Mouse (Mus musculus) brain, embryonic 14.5 days (tissue): ENCODE measurements around the gene Slc41a2. TPM values are rescaled to one million over a fixed set of nuclear protein-coding genes. Genes with fewer than 3 reads are reported as not detected.
"Not testable (repeated sequence)": the region's sequence is repeated elsewhere in the genome, so short reads cannot be mapped to it uniquely, and the experiment has no call there.

ENCODE experiments used
- DNase-seq: peaks from one replicate; pipeline ENCODE4 v3.0.0-alpha.2; 2011; ENCODE audit warnings: low read depth
- CTCF ChIP-seq: fragments of 200-500 bp; IDR thresholded peaks from 2 replicates; pipeline ENCODE4 v1.5.1; 2012; ENCODE audit warnings: inconsistent platforms, mild to moderate bottlenecking, moderate library complexity, borderline replicate concordance; ENCODE audit not compliant: insufficient read depth, insufficient read length; ENCODE audit errors: extremely low read depth
- POLR2A ChIP-seq: fragments of 200-500 bp; IDR thresholded peaks from 2 replicates; pipeline ENCODE4 v1.6.1; 2012; ENCODE audit warnings: mild to moderate bottlenecking, inconsistent platforms, borderline replicate concordance; ENCODE audit not compliant: poor library complexity, insufficient read depth, insufficient read length, severe bottlenecking; ENCODE audit errors: extremely low read depth
- polyA plus RNA-seq: library from polyadenylated mRNA; depleted of rRNA; stranded (reverse); fragments of >200 nt; gene quantifications from 2 replicates; pipeline ENCODE4 v1.2.3, GENCODE M21; 2012

The Slc41a2 gene
- polyA plus RNA-seq, 1 experiment, result 7.4 TPM

DNA sequence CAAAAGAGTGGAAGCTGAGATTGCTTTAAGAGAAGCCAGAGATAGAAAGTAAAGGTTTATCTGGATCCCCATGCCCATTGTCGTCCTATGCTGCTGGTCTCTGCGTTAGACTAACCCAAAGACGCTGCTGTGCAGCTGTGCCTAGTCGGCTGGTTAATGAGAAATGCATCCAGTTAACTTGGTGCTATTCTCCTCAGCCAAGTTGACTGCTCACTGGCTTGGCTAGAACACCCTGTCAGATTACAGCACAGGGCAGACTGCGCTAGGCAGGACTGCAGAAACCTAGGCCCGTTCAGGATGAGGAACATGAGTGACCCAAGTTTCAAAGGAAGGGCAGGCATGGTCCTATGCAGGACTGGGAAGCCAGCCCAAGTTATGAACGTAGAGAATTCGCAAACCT lies 25.8 kb upstream of the Slc41a2 start:
- no peak for DNase-seq
- TF ChIP-seq CTCF, result no peak
- no peak for TF ChIP-seq POLR2A

DNA sequence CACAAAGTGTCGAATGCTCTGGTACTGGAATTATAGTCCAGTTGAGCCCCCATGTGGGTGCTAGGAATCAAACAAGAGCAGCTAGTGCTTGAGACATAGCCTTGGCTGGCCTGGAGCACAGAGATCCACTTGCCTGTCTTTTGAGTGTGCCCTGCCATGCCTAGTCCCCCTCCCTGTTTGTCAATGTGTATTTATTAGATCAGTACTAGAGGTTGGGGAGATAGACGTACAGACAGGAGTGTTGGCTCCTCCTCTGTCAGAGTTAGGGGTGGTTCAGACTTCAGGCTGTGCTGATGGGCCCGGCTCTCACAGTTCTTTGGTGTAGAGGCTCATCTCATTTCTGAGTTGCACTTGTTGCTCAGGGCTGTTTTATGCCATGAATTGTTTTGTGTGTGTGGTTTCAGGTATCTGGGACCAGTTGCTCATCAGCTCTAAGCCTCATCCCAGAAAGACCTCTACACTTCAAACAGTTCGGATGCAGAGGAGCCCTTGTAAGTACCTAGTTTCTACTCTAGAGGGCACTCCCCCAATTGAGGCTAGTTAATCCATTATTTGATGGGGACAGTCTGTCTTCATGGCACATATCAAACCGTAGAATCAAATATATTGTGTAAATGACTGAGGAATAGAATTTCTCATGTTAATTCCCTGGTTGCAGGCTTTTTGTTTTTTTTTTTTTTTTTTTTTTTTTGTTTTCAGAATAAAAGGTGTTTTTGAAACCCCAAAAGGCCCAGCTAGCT lies 24.1 kb upstream of the Slc41a2 start:
- peak; percentile 64 for DNase-seq
- TF ChIP-seq POLR2A (no peak), CTCF (peak; percentile 58; the same call in 1 of the 2 replicates)

DNA sequence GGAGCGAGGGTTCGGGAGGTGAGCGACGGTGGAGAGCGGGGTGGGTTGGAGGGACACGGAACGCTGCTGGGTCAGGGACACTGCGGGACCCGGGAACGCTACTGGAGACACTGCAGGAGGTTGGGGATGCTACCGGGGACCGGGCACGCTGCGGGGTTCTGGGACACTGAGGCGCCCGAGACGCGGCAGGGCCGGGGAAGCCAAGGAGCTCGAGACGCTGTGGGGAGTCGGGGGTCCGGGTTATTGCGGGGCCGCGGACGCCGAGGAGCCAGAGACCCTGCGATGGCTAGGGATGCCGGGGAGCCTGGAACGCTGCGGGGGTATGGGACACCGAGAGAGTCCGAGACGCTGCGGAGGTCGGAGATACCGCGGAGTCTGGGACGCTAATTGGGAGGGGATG lies 22.7 kb upstream of the Slc41a2 start:
- no peak for TF ChIP-seq POLR2A
- no peak for TF ChIP-seq CTCF
- DNase-seq, result no peak

DNA sequence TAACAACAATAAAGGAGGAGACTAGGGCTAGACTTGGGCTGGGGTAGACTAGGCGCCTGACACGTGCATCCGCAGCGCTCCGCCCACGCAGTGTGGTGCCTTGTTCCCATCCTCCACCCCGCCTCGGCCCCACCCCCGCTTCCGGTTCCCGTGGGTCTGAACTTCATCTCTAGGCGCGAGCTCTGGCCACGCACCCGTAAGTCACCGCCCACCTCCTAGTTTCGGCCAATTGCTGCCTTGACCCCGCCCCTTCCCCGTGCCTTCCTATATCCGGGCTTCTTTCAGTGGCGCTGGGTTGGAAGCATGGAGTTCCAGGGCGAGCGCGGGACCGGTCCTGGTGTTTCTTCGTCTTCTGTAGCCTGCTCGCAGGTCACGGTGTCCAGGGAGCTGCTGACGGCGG lies 22.3 kb upstream of the Slc41a2 start, which contains the start of gene D10Wsu102e:
Gene D10Wsu102e, plus strand, starts transcription at position 266 of the 400 bp plus-strand sequence.
- peak; percentile 50; the same call in 1 of the 2 replicates for TF ChIP-seq POLR2A
- no peak for TF ChIP-seq CTCF
- peak; percentile 99 for DNase-seq

DNA sequence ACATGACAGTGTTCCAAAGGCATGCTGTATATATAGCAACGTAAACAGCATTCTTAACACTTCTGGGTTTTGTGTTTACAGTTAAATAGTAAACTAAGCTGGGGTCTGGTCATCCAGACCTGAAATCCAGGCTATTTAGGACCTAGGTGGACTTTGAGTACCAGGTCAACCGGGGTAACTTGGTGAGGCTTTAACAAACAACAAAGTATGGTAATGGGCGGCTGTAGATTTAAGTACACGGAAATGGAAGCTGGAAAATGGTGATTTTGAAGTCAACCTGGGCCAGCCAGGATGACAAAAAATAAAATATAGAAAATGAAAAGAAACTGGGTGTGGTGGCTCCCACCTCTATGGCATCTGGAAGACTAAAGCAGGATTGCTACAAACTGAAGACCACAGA lies 21.8 kb upstream of the Slc41a2 start:
- no peak for TF ChIP-seq POLR2A
- no peak for DNase-seq

- TF ChIP-seq POLR2A (no peak), CTCF (no peak)
- DNase-seq, result no peak
These were observed 18.7 kb upstream of the Slc41a2 start for GRCm38 (mm10) chr10:83356416-83356815.

DNA sequence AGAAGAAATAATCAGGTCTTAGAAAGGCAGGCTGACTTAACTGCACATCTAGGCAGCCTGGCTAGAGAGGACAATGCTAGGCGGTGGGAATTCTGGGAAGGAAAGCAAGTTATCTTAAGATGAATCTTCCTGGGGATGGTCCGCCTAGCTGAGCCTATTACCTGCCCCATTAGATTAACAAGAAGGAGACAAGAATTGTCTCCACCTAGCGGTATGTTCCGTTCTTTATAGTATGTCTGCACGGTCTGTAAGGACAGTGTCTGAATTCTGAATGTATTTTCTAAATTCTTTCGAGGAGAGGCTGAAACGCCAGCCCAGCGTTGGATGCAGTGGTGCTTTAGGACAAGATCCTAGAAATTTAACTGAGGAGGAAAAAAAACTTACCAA lies 16.6 kb upstream of the Slc41a2 start:
- TF ChIP-seq POLR2A, result no peak
- no peak for TF ChIP-seq CTCF
- peak; percentile 74 for DNase-seq

GRCm38 (mm10) chr10:83353680-83354332 lies 16.1 kb upstream of the Slc41a2 start:
- TF ChIP-seq CTCF (no peak), POLR2A (no peak)
- no peak for DNase-seq

GRCm38 (mm10) chr10:83351779-83352178 lies 14.1 kb upstream of the Slc41a2 start:
- DNase-seq, result not testable (repeated sequence)

DNA sequence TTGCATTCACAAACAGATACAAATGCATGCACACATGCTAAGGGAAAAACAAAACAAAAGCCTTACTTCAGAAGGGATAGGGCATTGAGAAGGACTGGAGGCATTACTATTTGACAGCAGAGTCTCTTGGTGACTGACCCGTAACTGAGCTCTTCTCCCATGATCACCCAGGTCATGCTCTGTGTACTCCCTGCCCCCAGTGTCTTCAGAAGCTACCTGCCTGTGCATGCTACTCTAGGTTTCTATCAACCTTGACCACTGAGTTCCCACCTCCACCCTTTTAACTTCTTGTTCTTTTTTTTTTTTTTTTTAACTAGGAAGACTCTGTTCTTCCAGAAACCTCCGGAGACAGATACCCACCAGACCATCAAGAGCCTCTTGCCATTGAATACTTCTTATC lies 13.0 kb upstream of the Slc41a2 start:
- no peak for DNase-seq
- TF ChIP-seq CTCF (no peak), POLR2A (no peak)

DNA sequence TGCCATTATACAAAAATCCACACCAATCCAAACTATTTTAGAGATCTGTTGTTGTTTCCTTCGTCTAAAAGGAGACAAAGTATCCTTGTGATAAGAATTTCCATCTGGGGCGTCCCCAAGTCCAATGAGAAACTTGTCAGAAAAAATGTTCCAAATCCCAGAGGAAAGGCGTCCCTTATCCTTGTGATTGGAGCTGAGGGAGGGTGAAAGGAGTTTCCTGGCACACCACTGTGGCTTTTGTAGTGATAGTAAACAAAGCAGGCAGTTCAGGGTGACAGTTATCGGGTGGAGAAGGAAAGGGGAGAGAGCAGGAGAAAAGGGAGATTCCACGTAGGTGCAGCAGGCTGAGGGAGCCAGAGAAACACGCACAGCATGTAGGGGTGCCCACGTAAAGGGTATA lies 9.8 kb upstream of the Slc41a2 start:
- no peak for DNase-seq
- TF ChIP-seq CTCF (no peak), POLR2A (no peak)

DNA sequence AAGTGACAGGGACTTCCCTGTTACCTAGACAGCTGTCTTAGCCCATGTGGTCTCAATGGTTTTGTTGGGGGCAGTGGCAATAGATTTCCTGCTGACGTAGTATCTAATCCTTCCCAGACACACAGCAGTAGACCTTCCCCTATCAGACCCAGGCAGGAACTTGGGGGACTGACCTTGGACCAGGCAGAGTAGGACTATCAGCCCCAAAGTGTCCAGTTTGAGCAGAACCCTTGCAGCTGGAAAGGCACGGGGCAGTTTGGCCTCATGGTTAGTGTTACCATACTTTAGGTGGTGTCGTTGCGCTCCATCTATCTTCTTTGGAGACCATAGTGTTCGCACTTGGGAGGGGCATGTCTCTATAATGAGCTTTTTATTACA lies 8.7 kb upstream of the Slc41a2 start:
- TF ChIP-seq POLR2A (no peak), CTCF (no peak)

DNA sequence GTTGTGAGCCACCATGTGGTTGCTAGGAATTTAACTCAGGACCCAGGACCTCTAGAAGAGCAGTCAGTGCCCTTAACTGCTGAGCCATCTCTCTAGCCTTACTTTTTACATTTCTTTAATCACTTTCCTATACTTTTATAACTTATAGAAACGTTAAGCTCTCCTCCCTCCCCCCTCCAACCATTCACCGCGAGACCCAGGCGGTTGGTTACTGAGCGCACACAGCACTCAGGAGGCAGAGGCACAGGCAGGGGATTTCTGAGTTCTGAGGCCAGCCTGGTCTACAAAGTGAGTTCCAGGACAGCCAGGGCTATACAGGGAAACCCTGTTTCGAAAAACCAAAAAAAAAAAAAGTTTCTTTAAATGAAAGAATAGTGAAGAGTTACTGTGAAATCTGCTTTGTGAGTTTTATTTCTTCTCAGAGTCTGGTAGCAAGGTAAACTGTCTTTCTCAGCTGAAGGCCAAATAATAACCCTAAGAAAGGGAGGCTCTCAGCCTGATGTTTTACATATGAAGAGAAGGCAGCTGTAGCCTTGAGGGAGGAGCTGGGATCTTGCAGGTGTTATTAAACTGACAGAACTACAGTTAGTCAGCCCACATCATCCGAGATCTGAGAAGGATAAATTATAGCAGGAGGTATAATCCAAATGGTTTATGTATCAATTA lies 8.1 kb upstream of the Slc41a2 start:
- DNase-seq, result no peak
- TF ChIP-seq POLR2A (no peak), CTCF (no peak)

More for the DNA sequence above, 8.7 kb upstream of the Slc41a2 start:
- no peak for DNase-seq
